Mouse (Mus musculus) limb, embryonic 15.5 days (tissue): ENCODE data around the gene Trpv4. TPM values are rescaled to one million over a fixed set of nuclear protein-coding genes. Genes with fewer than 3 reads are reported as not detected.

Source experiments
- ATAC-seq: fragments of 200-750 bp; cut with Nextera tagmentation; 2 replicates; pipeline ENCODE4 v1.8.0; 2017; ENCODE audit warnings: low read depth, moderate TSS enrichment; ENCODE audit not compliant: insufficient number of reproducible peaks, low FRiP score, low TSS enrichment
- H3K27ac ChIP-seq: fragments of 300-500 bp; sonication (generic); 2 replicates; pipeline ENCODE4 v1.5.1; 2015; ENCODE audit warnings: moderate library complexity, mild to moderate bottlenecking, inconsistent platforms
- H3K27me3 ChIP-seq: fragments of 300-500 bp; sonication (generic); 2 replicates; pipeline ENCODE4 v1.6.1; 2015; ENCODE audit warnings: inconsistent platforms
- H3K36me3 ChIP-seq: fragments of 300-500 bp; sonication (generic); 2 replicates; pipeline ENCODE4 v1.6.1; 2015; ENCODE audit warnings: inconsistent platforms
- H3K4me1 ChIP-seq: fragments of 300-500 bp; sonication (generic); 2 replicates; pipeline ENCODE4 v1.6.1; 2015; ENCODE audit warnings: inconsistent platforms
- H3K4me2 ChIP-seq: fragments of 300-500 bp; sonication (generic); 2 replicates; pipeline ENCODE4 v1.6.1; 2015; ENCODE audit warnings: mild to moderate bottlenecking, inconsistent platforms
- H3K4me3 ChIP-seq: fragments of 300-500 bp; sonication (generic); 2 replicates; pipeline ENCODE4 v1.5.1; 2015; ENCODE audit warnings: mild to moderate bottlenecking, inconsistent platforms
- H3K9ac ChIP-seq: fragments of 300-500 bp; sonication (generic); 2 replicates; pipeline ENCODE4 v1.6.1; 2015; ENCODE audit warnings: inconsistent platforms
- H3K9me3 ChIP-seq: fragments of 300-500 bp; sonication (generic); 2 replicates; pipeline ENCODE4 v1.6.1; 2016; ENCODE audit warnings: inconsistent platforms
- WGBS: fragments of 180-500 bp; shearing (Covaris S2); methylation state at CpG from one replicate; pipeline ENCODE4 v1.1.7; 2015; 5-methylcytosine and 5-hydroxymethylcytosine counted together
- polyA plus RNA-seq: library from polyadenylated mRNA; unstranded; fragments of >200 nt; fragmentation: Nextera tagmentation; extraction: Ambion mirVana; gene quantifications from 2 replicates; pipeline ENCODE4 v1.2.1, GENCODE M21; 2015

The Trpv4 gene
- polyA plus RNA-seq, 1 experiment from 2014 or later = 14.8 TPM

- Histone ChIP-seq H3K27me3 (no peaks in the 10 kb centered on the region), H3K9ac (no peak overlapping the region), H3K27ac (no peak overlapping the region), H3K4me2 (no peak overlapping the region), H3K9me3 (no peaks in the 10 kb centered on the region), H3K4me1 (peaks cover 36% of the 10 kb centered on the region), H3K4me3 (no peak overlapping the region), H3K36me3 (no peaks in the 10 kb centered on the region)
- no peak for ATAC-seq
Observed at GRCm38 (mm10) chr5:114687901-114688300, 29.7 kb upstream of the Trpv4 start.

DNA sequence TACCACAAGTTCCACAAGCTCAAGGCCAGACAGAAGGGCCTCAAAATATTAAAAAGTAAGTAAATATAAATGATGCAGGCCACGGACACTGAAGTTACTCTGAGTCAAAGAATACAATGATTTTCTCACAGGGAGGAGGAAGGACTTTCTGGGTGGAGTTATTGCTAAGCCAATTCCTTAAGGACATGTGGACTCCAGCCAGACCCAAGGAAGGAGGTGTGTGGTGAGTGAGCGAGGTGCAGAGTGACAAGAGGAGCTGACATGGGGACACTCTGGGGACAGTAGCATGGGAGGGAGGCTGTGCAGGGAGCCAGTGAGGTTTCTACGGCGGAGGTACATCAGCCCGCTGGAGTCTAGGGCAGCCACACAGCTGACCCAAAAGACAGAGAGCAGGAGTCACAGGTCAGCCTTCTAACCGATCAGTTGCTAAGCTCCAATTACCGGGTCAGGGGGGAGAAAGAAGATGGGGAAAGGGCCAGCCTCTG lies 28.5 kb upstream of the Trpv4 start:
- Histone ChIP-seq H3K4me1 (peaks cover 40% of the 10 kb centered on the region), H3K9me3 (no peaks in the 10 kb centered on the region), H3K27me3 (no peaks in the 10 kb centered on the region), H3K27ac (0 out of 2 replicates have a peak overlapping the region, but pooled peaks have one; percentile 1), H3K4me3 (no peak overlapping the region), H3K36me3 (no peaks in the 10 kb centered on the region), H3K4me2 (no peak overlapping the region), H3K9ac (no peak overlapping the region)
- no peak for ATAC-seq
- WGBS = 56% methylated on average over 7 of the region's 7 CpGs

GRCm38 (mm10) chr5:114685986-114686385 lies 27.8 kb upstream of the Trpv4 start:
- Histone ChIP-seq H3K9me3 (no peaks in the 10 kb centered on the region), H3K27me3 (no peaks in the 10 kb centered on the region), H3K4me3 (no peak overlapping the region), H3K4me1 (peaks cover 43% of the 10 kb centered on the region), H3K9ac (no peak overlapping the region), H3K4me2 (no peak overlapping the region), H3K36me3 (no peaks in the 10 kb centered on the region), H3K27ac (no peak overlapping the region)
- ATAC-seq = no peak
- WGBS = 90% methylated on average over 5 of the region's 5 CpGs

DNA sequence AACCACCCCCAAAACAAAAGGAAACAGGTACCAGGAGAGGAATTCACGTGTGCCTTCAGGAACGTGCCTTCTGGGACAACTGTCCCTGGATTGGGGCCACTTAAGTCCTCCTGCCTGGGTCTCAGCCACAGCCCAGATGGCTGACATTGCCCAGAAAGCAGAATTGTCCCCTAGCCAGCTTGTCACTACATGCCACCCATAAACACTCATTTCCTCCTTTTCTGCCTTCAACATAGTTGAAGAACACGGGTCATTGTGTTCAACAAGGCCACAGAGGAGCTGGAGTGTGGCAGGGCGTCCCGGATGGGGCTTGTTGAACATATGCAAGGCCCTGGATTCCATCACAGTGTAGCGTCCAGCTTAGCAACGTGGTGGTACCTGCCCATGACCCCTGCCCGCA lies 23.5 kb upstream of the Trpv4 start:
- no peaks in the 10 kb centered on the region for H3K27me3 ChIP-seq
- no peak for ATAC-seq
- 57% methylated on average over 8 of the region's 8 CpGs for WGBS
- peaks cover 15% of the 10 kb centered on the region for H3K36me3 ChIP-seq
- no peak overlapping the region for H3K4me3 ChIP-seq
- peak overlapping the region; percentile 62 for H3K27ac ChIP-seq
- H3K9ac ChIP-seq = no peak overlapping the region
- H3K9me3 ChIP-seq = no peaks in the 10 kb centered on the region
- H3K4me1 ChIP-seq = peaks cover 39% of the 10 kb centered on the region
- no peak overlapping the region for H3K4me2 ChIP-seq

DNA sequence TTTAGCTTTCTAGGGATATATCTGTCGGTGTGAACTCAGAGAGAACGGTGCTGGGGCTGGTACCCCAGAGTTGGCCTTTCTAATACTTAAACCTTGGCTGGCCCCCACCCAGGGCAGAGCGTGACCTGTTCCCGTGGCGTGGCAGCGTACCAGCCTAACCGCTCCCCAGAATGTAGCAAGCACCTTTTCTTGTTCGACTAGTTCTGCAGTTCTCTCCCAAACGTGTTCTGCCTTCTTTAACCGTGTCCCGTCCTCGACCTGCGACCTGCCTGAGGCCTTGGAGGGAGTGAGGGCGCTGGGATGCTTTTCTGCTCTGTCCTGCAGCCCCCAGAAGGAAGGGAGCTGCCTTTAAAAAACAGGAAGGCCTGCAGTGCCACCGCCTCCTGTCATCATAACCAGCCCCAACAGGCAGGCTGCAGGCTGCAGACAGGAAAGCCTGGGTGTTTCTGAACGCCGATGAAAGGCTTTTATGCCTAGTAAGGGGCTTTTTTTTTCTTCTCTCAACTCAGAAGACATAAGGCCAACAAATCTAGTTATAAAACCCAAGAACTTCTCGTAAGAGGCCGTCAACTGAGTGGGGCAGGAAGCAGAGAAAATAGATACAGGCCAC lies 22.6 kb upstream of the Trpv4 start:
- no peak for ATAC-seq

DNA sequence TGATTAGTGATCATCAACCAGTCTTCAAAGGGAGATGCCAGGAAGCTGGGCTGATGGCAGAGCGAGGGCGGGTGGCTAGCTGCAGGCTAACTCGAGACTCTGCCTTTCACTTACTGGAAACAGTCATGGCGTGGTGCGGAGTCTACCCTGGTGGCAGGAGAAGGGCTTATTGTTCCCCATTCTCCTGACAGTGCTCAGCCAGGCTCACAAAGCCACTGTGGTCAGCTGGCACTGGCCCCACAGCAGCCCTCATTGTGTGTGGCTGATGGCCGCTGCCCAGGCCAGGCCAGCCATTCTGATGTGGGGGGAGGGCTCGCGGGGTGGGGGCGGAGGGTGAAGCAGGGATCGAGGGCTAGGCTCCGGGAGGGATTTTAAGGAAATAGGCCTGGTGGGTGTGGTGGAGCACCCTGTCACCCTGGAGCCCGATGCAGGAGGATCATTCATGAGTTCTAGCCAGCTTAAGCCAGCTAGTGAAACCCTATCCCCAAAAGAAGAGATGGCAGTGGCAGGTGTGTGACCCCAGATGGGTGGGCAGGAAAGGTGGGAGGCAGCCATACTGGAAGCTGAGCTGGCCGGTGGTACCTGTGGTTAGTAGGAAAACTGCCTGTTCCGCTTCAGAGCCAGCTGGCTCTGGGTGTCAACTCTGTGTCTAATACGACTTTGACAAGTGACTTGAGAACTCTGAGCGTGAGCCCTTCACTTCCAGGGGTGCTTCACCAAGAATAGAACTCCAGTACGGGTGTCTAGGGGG lies 21.8 kb upstream of the Trpv4 start:
- H3K27me3 ChIP-seq = no peaks in the 10 kb centered on the region
- no peaks in the 10 kb centered on the region for H3K9me3 ChIP-seq
- no peak overlapping the region for H3K4me3 ChIP-seq
- 68% methylated on average over 17 of the region's 17 CpGs for WGBS
- ATAC-seq = no peak
- peaks cover 40% of the 10 kb centered on the region for H3K4me1 ChIP-seq
- no peak overlapping the region for H3K9ac ChIP-seq
- no peak overlapping the region for H3K4me2 ChIP-seq
- H3K27ac ChIP-seq = peak overlapping the region; percentile 62; the same call in 1 of the 2 replicates
- H3K36me3 ChIP-seq = peaks cover 30% of the 10 kb centered on the region

More for the DNA sequence above, 22.6 kb upstream of the Trpv4 start:
- Histone ChIP-seq H3K4me1 (peaks cover 39% of the 10 kb centered on the region), H3K9me3 (no peaks in the 10 kb centered on the region), H3K27ac (peak overlapping the region; percentile 62), H3K36me3 (peaks cover 24% of the 10 kb centered on the region), H3K4me2 (no peak overlapping the region), H3K4me3 (no peak overlapping the region), H3K9ac (no peak overlapping the region), H3K27me3 (no peaks in the 10 kb centered on the region)
- 52% methylated on average over 19 of the region's 19 CpGs for WGBS

GRCm38 (mm10) chr5:114674594-114674993 lies 16.4 kb upstream of the Trpv4 start:
- H3K9ac ChIP-seq = no peak overlapping the region
- ATAC-seq = no peak
- H3K4me2 ChIP-seq = no peak overlapping the region
- no peaks in the 10 kb centered on the region for H3K27me3 ChIP-seq
- 82% methylated on average over 8 of the region's 8 CpGs for WGBS
- no peaks in the 10 kb centered on the region for H3K9me3 ChIP-seq
- 0 out of 2 replicates have a peak, but pooled peaks cover 7% of the 10 kb centered on the region for H3K4me1 ChIP-seq
- H3K36me3 ChIP-seq = peaks cover 57% of the 10 kb centered on the region
- no peak overlapping the region for H3K4me3 ChIP-seq
- no peak overlapping the region for H3K27ac ChIP-seq

DNA sequence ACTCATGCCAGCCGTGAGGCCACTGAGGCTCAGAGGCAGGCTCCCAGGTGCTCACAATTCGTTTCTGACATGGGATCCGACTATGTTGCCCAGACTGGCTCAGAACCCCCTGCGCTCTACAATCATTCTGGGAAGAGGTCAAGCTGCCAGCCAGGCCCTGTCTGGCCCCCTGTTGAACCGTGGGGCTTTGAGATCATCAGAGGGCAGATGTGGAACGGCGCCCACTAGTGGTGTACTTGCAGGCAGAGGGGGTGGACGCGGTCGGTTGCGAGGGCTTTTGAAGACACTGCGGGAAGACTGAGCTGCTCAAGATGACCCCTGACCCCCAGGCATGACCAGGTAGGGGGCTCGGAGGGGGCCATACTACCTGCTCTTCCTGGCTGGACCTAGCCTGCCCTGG lies 14.9 kb upstream of the Trpv4 start:
- Histone ChIP-seq H3K9me3 (no peaks in the 10 kb centered on the region), H3K27me3 (no peaks in the 10 kb centered on the region)

GRCm38 (mm10) chr5:114669014-114669413 lies 10.8 kb upstream of the Trpv4 start:
- no peaks in the 10 kb centered on the region for H3K27me3 ChIP-seq
- H3K4me1 ChIP-seq = peaks cover 23% of the 10 kb centered on the region
- peaks cover 22% of the 10 kb centered on the region for H3K36me3 ChIP-seq
- no peak overlapping the region for H3K4me3 ChIP-seq
- ATAC-seq = no peak
- 89% methylated on average over 5 of the region's 5 CpGs for WGBS
- no peak overlapping the region for H3K27ac ChIP-seq
- no peak overlapping the region for H3K4me2 ChIP-seq
- no peak overlapping the region for H3K9ac ChIP-seq
- H3K9me3 ChIP-seq = no peaks in the 10 kb centered on the region

More for the DNA sequence above, 14.9 kb upstream of the Trpv4 start:
- H3K9ac ChIP-seq = no peak overlapping the region
- no peak overlapping the region for H3K27ac ChIP-seq
- H3K4me2 ChIP-seq = no peak overlapping the region
- no peak for ATAC-seq
- 90% methylated on average over 13 of the region's 13 CpGs for WGBS
- peaks cover 56% of the 10 kb centered on the region for H3K36me3 ChIP-seq
- 0 out of 2 replicates have a peak, but pooled peaks cover 3% of the 10 kb centered on the region for H3K4me1 ChIP-seq
- no peak overlapping the region for H3K4me3 ChIP-seq

DNA sequence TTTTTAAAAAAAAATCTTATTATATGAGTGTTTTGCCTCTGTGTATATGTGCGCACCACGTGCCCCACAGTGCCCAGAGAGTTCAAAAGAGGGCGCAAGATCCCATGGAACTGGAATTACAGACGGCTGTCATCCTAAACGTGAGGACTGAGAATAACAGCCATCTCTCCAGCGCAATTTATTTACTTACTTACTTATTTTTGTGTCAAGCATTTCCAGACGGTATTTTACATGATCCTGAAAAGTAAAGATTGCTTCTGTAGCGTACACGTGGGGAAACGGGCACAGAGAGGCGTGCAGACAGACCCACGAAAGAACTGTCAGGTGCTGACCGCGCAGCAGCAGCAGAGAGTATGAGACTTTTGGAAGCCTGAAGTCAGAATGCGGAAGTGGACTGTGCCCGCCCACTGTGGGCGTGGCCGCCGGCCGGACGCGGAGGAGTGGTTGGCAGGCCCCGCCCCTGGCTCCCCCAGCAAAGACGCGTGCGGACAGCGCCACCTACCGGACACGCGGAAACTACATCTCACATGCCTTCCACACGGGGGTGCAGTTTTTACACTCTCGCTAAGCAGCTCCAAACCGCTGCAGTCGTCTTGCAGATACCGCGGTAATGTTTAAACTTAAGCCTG lies 9.1 kb upstream of the Trpv4 start:
- ATAC-seq = peak; percentile 87
- H3K9me3 ChIP-seq = no peaks in the 10 kb centered on the region
- no peaks in the 10 kb centered on the region for H3K27me3 ChIP-seq
- peaks cover 9% of the 10 kb centered on the region for H3K36me3 ChIP-seq
- H3K9ac ChIP-seq = no peak overlapping the region
- H3K4me3 ChIP-seq = peak overlapping the region; percentile 35
- H3K4me2 ChIP-seq = peak overlapping the region; percentile 52
- WGBS = 3% methylated on average over 36 of the region's 36 CpGs
- peak overlapping the region; percentile 73 for H3K27ac ChIP-seq
- peaks cover 23% of the 10 kb centered on the region for H3K4me1 ChIP-seq

- H3K27ac ChIP-seq = no peak overlapping the region
- H3K27me3 ChIP-seq = no peaks in the 10 kb centered on the region
- no peaks in the 10 kb centered on the region for H3K9me3 ChIP-seq
- WGBS = 51% methylated on average over 1 of the region's 1 CpGs
- peaks cover 9% of the 10 kb centered on the region for H3K36me3 ChIP-seq
- no peak for ATAC-seq
- peaks cover 23% of the 10 kb centered on the region for H3K4me1 ChIP-seq
- H3K9ac ChIP-seq = no peak overlapping the region
- no peak overlapping the region for H3K4me3 ChIP-seq
- H3K4me2 ChIP-seq = no peak overlapping the region
Observed at GRCm38 (mm10) chr5:114666659-114667058, 8.4 kb upstream of the Trpv4 start.

GRCm38 (mm10) chr5:114664750-114665149 lies 6.5 kb upstream of the Trpv4 start:
- Histone ChIP-seq H3K9ac (no peak overlapping the region), H3K4me3 (no peak overlapping the region), H3K36me3 (peaks cover 4% of the 10 kb centered on the region), H3K9me3 (no peaks in the 10 kb centered on the region), H3K4me2 (0 out of 2 replicates have a peak overlapping the region, but pooled peaks have one; percentile 1), H3K27ac (peak overlapping the region; percentile 34; the same call in 1 of the 2 replicates), H3K27me3 (peaks cover 6% of the 10 kb centered on the region; the same call in 1 of the 2 replicates), H3K4me1 (peaks cover 23% of the 10 kb centered on the region)
- WGBS = 41% methylated on average over 7 of the region's 7 CpGs
- ATAC-seq = peak; percentile 70
